Mouse (Mus musculus): ENCODE results near the gene Gm2431.
"Not testable (repeated sequence)": the region's sequence is repeated elsewhere in the genome, so short reads cannot be mapped to it uniquely, and the experiment has no call there.

- TF ChIP-seq CTCF (conservative IDR thresholded peaks at IDR 0.05; ENCODE audit: low read length); POU5F1 (IDR thresholded peaks at IDR 0.05; ENCODE audit: borderline replicate concordance, low read length): not testable (repeated sequence)
Observed at GRCm38 (mm10) chr7:142297018-142297417, 38.9 kb upstream of the Gm2431 start, which contains the start of gene Krtap5-1.

Measured in E14TG2a.4 (cell line).